Mouse (Mus musculus) thymus, postnatal 10 days (tissue): ENCODE measurements around the gene Syce1.
"Not testable (repeated sequence)": the region's sequence is repeated elsewhere in the genome, so short reads cannot be mapped to it uniquely, and the experiment has no call there.

ENCODE experiments used
- DNase-seq, 2 experiments: peaks; one replicate each; pipeline ENCODE4 v3.0.0; 2021; ENCODE audit warnings: low spot score in 2 of 2

Gene Syce1

GRCm38 (mm10) chr7:140765888-140766739 is 21.5 kb downstream of the Syce1 start:
- DNase-seq, result no peak

DNA sequence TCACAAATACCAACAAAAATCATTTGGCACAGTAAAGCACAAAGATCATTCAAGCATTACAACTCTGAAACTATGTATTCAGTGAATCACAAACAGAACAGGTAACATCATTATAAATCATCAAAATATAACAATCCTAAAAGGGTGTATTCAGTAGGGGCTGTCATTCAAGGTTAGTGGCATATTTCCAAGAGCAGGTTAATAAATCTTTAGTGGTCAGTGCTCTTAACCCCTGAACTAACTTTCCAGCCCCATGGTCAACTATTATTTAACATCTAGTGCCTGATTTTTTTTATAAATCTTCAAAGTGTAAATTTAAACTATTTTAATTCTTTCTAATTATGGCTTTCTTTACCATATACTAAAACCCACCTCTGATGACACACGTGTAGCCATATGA is 22.3 kb downstream of the Syce1 start:
- not testable (repeated sequence) for DNase-seq

GRCm38 (mm10) chr7:140763447-140764020 is 24.1 kb downstream of the Syce1 start, which contains the start of gene Cyp2e1:
Gene Cyp2e1 (plus strand): TSS chr7:140763739.
- no peak for DNase-seq

GRCm38 (mm10) chr7:140760647-140761046 is 27.0 kb downstream of the Syce1 start:
- no peak for DNase-seq

DNA sequence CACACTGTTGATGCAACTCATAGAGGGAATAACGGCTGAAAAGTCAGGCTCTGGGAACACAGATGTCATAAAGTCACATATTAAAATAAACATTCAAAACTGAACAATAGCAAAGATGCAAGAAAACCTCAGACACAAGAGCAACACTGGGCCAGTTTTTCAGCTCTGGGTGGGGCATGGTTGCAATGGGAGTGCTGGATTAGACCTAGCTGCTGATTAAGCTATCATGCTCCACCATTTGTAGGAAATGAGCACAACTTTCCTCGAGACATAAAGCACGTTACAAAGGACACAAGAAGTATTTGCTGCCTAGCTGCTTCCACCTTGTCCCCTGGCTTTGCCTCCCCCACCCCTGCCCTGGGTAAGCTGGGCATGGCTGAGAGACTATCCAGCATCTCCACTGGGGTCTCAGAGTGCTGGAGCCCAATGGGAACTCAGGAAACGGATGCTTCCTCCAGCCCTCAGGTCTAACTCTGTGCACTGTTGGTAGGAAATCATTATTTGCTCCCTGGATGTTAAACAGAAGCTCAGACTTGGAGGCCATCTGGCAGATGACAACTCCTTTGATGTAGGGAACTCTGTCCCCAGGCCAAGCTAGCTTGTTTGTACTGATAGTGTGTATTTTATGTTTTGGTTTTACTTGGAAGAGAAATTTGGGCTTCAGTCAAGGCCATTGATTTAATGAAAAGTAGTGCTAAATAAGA is 31.3 kb downstream of the Syce1 start:
- no peak for DNase-seq

DNA sequence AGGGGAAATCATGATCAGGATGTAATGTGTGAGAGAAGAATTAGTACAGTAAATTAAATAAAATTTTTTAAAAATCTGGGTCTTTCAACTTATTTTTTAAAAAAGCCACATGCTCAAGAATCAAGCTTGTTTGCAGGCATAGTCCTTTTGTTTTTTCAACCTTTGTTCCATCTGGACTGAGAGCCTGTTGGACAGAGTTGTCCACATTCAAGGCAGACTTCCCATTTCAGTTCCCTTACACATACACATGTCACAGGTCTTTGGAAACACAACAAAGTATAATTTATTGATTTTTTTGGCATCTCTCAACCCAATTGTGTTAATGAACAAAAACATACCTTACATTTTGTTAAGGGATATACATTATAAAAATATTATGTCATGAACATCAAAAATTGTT is 33.1 kb downstream of the Syce1 start:
- no peak for DNase-seq

- DNase-seq, result no peak
Observed at GRCm38 (mm10) chr7:140748827-140749160, 38.9 kb downstream of the Syce1 start.

DNA sequence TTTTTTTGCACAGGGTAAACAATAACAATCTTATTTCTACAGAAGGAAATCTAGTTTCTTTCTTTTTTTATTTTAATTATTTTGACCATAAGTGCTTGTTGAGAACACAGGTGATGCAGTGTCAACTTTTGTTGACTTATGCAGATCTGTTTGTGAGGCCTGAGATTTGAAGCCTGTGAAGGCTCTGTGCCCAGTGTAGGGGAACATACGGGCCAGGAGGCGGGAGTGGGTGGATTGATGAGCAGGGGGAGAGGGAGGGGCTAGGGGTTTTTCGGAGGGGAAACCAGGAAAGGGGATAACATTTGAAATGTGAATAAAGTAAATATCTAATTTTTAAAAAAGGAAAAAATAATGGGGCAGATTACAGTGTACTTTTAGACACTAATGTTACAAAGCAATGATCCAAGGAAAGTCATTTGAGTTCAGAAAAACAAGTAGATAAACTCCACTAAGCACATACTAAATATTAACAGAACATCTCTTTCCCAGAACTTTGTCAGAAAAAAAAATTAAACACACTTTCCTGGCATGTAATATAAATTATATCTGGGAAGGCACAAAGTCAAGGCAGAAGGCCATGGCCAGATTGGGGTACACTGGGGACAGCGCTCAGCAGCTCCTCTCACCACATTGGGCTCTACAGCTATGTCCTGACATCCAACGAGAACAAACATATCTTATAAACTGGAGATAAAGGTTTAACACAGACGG is 39.4 kb downstream of the Syce1 start:
- DNase-seq, result no peak

DNA sequence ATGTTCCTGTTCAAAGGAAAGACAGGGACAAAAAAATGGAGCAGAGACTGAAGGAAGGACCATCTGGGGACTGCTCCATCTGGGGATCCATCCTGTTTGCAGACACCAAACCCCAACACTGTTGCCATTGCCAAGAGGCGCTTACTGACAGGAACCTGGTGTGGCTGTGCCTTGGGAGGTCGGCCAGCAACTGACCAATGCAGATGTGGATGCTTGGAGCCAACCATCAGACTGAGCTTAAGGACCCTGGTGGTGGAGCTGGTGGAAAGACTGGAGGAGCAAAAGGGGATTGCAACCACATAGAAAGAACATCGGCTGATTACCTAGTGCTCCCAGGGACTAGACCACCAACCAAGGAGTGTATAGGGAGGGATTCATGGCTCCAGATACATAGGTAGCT is 40.2 kb downstream of the Syce1 start:
- no peak for DNase-seq

GRCm38 (mm10) chr7:140733162-140733561 is 54.5 kb downstream of the Syce1 start:
- no peak for DNase-seq
